Mouse (Mus musculus) adrenal gland, postnatal 25 days (tissue): Measurements from ENCODE around the gene Fam180a. TPM values are rescaled to one million over a fixed set of nuclear protein-coding genes. Genes with fewer than 3 reads are reported as not detected.
"Not testable (repeated sequence)": the region's sequence is repeated elsewhere in the genome, so short reads cannot be mapped to it uniquely, and the experiment has no call there.

Experiments used
- DNase-seq: peaks from one replicate; pipeline ENCODE4 v3.0.0; 2021; ENCODE audit warnings: mixed read lengths
- long read RNA-seq: library from polyadenylated mRNA; stranded (forward); transcript quantifications from one replicate; pipeline ENCODE4 v2.0.0, GENCODE M21; 2021
- total RNA-seq: library from RNA; stranded (reverse); gene quantifications from 2 replicates; pipeline ENCODE4 v1.2.3, GENCODE M21; 2021

The Fam180a gene
- total RNA-seq, result 1.0 and 1.1 TPM in 2 replicates
- long read RNA-seq, partial matches to known transcripts, result 0 of 1 reads
- long read RNA-seq, other reads (novel, unspliced or antisense), result 0 of 1 reads

DNA sequence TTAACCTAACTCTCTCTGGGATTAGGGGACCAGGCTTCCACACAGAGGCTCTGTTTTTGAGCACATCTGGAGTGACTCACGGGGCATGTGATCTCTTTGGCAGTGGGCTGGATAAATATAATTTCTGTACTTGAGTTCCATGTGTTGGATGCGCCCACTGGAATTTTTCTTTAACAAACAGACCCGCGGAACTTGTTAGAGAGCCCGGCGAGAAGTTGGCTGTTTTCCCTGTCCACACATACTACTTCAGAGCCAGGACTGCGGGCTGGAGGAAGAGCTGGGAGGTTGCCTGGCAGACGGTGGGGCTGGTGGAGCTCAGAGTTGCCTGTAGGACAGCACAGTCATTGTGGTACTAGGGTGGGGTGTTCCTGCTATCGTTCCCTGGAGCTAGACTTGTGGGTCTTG, at the start of gene Fam180a:
Gene Fam180a, minus strand, starts transcription at position 31 of the 405 bp plus-strand sequence.
- DNase-seq, result no peak

DNA sequence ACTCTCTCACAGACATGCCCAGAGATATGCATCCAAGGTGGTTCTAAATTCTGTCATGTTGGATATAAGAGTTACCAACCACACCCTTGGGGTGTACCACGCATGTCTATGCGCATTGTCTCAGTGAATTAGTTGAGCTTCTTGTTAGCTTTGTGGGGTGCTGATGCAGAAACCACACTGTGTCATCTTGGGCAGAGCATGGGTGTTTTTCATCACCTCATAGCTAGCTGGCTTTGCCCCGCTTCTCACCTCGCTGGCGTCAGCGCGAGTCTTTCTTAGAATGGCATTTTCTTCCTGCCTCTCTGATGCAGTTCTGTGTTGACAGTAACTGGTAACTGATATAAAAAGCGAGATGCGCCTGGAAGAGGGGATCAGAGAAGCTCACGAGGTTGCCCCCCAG, 48.1 kb upstream of the Fam180a start:
- DNase-seq, result no peak

DNA sequence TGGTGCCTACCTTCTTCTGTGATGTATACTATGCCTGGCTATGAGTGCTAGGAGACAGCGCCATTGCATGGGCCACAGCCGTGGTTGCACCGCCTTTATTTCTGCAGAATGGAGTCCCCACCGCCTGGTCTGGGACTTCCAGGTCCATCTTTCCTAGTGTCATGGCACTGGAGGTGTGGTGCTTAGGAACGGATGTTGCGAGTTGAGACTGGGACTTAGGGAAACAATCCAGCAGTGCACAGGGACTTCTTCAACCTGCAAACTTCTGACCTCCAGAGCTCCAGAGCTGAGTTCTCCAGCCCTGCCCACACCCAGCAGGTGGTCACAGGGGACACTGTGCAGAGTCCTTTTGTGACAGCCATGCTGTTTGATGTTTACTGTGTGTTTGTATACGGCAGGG, 44.4 kb upstream of the Fam180a start:
- no peak for DNase-seq

DNA sequence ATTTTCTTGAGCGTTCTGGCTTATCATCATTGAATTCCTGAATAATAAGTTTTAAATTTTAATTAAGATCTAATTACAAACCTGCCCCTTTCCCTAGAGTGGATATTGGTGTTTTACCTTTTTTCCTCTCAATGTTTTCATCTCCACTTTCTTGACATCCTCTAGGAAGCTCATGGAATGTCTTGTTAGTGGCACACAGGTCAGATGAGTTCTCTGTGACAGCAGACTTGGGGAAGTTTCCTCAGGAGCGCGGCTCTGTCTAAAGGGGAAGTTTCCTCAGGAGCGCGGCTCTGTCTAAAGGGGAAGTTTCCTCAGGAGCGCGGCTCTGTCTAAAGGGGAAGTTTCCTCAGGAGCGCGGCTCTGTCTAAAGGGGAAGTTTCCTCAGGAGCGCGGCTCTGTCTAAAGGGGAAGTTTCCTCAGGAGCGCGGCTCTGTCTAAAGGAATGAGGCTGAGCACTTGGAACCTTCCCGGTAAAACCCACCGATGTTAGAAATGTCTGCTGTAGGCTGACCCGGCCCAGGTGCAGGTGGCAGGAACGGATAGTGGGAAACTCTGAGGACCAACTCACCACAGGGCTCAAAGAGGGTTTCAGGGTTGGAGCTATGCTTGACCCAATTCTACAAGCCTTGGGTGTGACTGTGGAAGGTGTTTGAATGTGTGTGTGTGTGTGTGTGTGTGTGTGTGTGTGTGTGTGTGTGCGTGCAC, 43.8 kb upstream of the Fam180a start:
- not testable (repeated sequence) for DNase-seq

DNA sequence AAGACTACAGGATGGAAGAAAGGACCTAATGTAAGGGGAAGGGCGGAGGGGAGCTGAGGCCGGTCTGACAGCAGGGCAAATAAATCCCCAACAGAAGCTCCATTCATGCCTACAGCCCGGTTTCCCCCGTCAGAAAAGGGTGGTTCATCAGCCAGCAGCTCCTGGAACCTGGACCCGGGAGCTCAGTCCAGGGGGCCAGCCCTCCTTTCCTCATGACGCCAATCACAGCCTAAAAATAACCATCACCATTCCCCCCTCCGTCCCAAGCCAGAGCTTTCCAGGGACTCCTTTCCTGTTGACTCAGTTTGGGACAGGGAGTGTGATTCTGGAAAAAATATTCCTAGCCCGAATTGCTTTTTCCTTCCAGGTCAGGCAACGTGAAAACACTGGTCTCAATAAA, 36.7 kb upstream of the Fam180a start:
- DNase-seq, result no peak

DNA sequence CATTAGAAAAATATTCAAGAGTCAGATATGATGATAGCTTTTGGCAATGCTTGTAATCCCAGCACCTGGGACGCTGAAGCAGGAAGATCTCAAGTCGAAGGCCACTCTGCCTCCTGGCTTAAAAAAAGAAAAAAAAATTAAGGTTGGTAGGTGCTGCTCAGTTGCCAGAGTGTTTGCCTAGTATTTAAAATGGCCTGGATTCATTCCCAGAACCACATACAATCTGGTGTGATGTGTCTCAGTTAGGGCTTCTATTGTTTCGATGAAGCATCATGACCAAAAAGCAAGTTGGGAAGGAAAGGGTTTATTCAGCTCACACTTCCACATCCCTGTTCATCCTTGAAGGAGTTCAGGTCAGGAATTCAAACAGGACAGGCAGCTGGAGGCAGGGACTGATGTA, 29.4 kb upstream of the Fam180a start:
- no peak for DNase-seq

DNA sequence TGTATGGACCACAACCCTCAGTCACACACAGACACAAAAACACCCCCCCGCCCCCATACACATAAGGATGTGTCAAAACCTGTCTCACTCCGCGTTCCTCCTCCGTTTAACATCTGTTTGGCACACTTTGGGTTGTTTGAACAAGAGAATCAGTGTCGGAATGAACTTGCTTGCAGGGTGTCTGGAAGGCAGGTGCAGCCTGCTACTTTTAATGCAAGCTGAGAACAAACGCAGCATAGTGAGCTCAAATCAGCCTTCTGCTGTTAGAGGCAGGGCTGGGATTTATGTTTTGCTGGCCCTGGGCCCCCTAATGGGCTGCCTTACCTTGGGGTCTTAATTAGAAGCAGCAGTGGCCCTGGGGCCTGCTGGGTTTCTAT, 28.7 kb upstream of the Fam180a start:
- DNase-seq, result no peak

DNA sequence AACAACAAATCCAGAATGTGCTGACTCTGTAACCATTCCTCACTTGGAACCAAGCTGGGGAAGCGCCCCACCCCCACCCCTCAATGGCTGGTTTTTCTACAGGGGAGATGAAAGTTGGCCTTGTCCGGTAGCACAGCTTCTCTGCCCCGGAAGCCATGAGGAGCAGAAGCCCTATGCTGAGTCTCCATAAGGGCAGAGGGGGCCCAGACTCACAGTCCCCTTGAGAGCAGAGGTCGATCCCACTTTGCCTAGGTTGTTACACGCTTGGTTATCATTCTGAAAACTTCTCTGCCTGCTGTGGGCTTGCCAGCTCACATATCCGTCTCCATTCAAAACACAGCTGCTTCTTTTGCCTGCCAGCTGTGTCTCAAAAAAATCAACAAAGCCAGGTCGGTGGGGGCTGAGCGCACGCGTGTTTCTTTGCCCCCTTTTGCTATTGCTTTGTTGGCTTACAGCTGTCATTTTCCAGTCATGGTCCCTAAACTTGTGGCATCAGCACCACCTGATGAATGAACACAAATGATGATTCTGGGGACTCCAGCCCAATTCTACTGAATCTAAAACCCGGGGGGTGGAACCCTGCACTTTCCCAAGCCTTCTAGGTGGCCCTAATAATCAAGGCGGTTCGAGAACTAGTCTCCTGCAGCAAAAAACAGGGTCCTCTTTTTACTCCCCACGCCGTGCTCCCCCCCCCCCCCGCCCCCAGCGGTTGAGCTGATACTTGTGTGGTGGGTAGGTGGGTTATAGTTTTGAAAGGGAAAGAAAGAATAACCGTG, 28.1 kb upstream of the Fam180a start:
- no peak for DNase-seq

DNA sequence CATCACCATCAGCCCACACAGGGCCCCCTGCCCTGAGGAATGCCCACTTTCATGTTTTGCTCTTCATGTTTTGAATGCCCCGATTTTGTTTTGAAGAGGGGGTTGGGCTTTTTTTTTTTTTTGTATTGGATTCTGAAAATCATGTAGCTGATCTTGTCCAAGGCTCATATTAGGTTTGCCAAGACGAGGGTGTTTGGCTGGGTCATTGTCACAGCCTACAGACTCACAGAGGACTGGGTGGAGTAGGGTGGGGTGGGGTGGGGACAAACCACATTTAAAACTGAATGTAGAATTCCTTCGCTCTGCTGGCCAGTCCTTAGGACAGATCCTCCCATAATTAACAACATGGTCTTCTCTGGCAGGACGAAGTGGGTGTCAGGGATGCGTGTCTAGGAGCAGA, 27.5 kb upstream of the Fam180a start:
- no peak for DNase-seq

DNA sequence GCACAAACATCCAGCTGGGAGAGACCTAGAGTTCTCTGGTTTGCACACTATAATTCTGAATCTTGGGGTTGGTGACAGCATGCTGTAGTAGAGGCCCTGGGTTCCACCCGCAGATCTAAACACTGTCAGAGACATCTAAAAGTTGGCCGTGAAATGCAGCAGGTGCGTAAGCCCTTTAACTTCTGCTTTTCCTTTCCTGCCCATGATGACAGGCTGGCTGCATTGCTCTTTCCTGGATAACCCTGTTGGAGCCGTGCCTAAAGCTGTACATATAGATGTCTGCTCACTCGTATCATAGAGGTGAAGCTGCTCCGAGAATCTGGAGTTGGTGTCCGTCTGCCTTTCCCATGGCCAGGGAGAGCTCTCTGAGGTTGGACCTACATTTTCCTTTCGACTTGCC, 26.9 kb upstream of the Fam180a start:
- DNase-seq, result no peak

DNA sequence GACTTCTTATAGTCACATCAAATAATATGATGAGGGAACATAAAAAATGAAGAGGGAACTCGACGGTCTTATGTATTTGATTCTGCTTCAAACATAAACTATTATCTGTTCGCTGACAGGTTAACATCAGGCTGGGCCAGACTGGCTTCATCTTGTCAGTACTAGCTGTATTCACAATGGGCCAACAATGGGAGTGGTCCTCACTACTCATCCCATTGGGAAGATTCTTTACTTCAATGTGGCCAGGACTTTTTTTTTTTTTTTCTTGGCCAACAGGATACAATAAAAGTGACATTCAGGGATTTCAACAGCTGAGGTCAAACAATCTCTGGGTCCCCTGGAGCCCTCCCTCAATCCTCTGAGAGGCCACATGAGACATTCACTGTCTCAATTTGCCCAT, 25.9 kb upstream of the Fam180a start:
- DNase-seq, result no peak

DNA sequence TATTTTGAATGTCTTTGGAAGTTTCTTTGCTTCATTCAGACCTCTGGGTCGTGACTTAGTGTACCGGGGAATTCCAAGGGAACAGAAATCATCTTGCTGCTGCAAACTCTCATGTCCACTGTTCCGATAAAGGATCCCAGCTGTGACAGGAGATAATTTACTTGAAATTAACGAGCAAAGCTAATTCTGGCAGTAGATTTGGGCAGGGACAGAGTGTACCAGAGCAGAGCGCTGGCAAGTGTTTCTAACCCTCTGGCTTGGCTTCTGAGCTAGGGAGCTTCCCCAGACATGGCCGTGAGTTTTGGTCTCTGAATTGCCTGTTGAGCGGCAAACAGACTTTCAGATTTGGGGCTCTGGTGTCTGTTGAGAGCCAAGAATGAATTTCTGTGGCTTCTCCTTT, 23.8 kb upstream of the Fam180a start:
- DNase-seq, result no peak

DNA sequence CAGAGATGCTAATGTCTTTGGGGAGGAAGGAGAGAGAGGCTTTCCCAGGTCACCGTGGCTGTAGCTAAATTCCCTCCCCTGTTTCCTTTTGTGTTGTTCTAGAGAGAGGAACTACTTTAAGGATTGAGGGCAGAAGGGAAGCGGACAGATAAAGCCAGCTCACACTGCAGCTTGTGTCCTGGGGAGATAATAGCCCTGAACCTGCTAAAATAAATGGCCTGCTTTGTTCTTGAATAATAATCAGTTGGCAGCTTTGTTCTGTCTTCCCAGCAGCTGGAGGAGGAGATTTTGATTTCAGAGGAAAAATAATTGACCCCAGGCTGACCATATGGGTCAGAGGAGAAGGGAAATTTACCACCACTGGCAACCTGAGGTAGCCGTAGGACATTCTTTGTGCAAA, 12.7 kb upstream of the Fam180a start:
- no peak for DNase-seq

DNA sequence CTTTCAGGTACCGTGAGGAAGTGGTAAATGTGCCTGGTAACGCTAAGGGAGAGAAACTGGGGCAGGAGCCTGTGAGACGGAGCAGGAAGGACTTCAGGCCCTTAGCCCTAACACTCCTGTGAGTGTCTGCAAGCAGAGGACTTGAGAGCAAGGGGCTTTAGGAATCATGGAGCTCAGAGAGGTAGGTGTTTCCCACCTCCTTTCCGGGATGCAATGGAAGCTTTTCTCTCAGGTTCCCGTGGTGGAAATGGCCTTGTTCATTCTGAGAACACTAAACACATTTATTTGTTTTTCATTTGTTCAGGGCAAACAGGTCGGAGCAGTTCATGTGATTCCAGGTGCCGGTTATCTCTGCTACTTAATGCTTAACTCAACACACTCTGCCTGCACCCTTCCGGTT, 11.9 kb upstream of the Fam180a start:
- DNase-seq, result no peak

DNA sequence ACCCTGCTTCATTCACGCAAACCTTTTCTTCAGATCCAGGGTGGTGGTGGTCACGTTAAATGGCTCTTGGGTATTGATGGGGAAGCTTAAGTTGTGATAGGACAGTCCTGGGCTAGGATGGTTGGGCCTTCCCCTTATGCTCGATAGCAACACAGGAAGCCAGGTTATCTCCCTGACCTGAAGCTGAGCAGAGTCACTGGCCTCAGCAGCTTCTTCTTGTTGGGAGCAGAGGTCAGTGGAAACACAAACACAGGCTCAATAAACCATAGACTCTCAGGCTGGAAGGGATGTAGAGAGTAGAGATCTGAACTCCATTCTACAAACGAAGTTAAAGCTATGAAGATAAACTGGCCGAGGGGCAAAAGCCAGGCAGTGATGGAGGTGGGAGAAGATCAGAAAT, 9.5 kb upstream of the Fam180a start:
- no peak for DNase-seq

DNA sequence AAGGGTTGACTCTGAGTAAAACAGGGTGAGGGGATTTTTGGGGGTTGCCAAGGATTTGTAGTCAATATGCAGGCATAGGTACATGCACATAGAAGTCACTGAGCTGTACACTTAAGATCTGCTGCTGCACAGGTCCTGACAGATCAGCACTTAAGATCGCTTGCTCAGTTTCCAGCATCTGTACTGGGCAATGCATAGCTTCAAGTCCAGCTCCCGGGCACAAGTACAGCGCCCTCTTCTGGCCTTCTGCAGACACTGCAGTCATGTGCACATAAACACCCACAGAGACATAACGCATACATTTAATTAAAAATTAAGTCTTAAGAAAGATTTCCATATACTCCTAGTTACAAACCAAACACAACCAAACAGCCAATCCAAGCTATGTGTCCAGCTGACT, 8.3 kb upstream of the Fam180a start:
- no peak for DNase-seq

DNA sequence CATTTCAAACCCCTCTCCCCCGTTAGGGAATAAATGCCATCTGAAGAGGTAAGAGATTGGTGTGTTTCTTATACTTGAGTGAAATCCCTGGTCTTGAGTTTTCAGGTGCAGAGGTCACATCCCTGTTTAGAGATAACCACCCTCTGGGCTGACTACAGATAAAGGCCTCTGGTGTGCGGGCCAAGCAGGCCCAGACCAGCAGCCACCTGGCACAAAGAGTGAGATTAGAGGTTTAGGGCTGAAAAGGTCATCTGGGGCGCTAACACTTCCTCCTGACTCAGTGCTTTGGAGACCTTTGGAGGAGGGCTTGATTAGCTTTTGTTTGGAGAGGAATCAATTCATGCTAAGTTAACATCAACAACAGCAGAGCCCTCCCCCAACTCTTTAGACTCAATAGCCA, 7.7 kb upstream of the Fam180a start:
- no peak for DNase-seq

DNA sequence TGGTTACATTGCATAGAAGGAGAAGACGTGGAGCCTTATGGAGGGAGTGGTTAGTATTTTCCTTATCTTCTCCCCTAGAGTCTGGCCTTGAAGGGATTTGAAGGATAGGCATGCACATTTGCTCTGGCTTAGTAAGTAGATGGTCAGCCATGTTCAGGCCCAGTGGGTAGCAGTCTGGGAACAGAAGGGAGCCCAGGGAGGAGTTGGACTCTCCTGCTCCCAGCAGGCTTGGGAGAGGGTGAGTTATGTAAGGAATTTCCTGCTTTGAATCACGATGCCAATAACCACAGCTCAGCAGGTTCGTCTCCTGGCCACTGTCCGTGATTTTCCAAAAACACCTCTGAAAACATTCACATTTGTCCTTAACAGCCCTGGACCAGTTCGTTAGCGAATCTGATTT, 4.9 kb upstream of the Fam180a start:
- no peak for DNase-seq

DNA sequence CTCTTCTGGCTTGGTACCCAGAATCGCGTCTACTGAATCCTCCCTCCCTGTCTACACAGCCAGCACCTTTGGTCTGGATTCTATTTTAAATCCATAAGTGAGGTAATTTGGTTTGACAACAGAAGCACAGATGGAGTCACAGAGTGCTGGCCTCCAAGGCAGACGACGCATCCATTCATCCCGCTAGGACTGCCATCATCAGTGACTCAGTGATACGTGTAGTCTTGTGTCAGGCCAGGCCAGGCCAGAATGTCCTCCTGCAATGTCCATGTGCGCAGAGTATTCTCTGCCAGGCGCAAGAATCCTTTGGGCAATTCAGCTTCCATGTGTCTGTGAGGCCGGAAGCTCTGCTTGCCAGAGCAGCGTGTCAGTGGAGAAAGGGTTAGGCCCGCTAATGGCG, 4.0 kb upstream of the Fam180a start:
- DNase-seq, result no peak

DNA sequence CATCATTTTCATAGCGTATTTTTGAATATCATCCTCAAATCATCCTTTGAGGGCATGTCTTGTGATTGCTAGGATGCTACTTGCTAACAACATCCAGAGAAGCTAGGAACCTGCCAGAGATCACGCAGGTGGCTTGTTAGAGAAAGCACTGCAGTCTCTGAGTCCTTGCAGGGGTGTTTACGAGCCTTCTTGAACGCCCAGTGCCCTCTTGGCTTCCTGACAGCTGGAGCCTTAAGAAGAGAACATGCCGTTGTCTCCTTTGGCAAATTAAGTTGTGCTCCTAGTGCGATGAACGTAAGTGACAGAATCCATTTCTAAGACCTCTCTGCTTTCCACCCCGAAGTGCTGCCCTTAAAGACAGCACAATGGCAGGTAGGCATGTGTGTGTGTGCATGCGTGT, 1.6 kb downstream of the Fam180a start:
- DNase-seq, result no peak

DNA sequence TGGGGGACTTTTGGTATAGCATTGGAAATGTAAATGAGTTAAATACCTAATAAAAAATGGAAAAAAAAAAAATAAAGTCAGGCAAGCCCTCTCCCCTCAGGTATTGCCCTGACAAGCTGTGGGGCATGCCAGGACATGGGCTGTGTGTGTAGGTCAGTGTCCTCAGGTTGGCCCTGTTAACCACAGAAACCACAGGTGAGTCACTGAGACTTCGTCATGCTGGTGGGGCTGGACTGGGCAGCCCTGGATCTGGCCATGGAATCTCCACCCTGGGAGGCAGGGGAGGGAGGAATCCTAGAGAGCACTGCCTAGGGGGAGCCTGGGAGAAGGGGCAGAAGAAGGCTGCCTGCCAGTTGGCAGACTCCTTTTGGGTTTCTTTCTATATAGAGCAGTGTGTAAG, 2.9 kb downstream of the Fam180a start:
- no peak for DNase-seq

DNA sequence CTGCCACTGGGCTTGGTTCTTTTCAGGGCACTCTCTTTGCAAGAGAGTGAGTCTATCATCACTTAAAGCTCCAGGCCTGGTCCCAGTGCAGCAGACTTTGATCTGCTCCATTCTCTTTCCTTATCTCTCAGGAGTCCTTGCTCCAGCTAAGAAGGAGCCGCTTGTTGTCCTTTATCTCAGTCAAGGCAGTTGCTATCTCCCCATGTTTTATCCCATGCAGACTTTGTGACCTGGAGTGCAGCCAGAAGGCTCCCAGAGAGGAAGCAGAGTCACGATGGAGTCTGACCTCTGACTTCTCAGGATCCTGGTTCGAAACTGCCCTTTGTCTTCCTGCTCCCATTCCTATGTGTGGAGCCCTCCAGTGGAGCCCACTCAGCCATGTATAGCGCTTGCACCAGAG, 4.8 kb downstream of the Fam180a start:
- no peak for DNase-seq

DNA sequence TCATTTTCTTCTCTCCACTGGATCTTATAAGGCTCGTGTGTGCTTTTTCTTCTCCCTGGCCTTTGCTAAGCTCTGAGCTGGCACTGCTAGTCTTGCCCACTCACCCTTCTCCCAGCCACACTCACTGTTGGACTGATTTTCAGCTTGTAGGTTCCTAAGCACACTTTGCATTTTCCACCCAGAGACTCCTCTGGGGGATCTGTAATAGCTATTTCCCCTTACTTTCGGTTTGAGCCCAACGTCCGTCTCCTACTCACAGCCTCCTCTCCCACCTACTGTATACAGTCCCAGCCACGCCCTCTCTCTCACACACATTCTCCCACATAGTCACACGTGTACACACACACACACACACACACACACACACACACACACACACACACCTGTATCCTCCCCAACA, 6.1 kb downstream of the Fam180a start:
- DNase-seq, result no peak

DNA sequence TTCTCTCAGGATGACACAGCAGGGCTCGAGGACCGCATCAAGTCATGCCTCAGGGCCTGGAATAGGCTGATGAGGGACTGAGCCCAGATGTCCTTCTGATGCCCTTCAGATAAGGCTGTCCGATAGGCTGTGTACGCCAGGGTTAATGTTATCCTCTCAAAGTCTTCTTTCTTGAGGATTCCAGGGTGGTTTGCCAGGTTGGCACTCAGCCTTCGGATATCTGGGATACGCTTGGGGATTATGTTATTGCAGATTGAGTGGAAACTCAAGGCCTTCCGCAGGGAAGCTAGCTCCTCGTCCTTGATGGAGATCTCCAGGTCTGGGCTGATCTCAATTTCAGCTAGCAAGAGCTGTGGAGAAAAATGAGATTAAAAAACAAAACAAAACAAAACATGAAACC, 12.4 kb downstream of the Fam180a start:
- DNase-seq, result no peak
